Mouse (Mus musculus): ENCODE results near the gene Scand1. TPM values are rescaled to one million over a fixed set of nuclear protein-coding genes. Genes with fewer than 3 reads are reported as not detected.

Gene Scand1
- polyA plus RNA-seq, 1 experiment from 2014 or later, result 67.3 TPM

DNA sequence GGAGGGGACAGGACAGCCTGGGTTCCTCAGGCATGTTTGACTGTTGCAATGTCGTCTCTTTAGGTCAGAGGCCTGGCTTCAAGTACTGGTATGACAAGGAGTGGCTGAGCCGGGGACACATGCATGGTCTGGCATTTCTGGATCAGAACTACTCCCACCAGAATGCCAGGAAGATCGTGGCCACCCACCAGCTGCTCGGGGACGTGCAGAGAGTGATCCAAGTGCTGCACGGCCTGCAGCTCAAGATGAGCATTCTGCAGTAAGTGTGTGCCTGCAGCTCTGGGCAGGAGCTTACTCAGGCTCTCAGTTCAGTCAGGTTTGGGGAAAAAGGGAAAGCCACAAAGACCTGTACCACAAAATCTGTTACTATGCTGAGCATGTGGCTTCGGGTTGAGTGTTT lies 14.0 kb downstream of the Scand1 start:
- Histone ChIP-seq H3K4me1 (ENCODE audit: control insufficient read depth, insufficient read depth, low read length) (no peaks in the 10 kb centered on the region), H3K9me3 (replicated peaks; ENCODE audit: control insufficient read depth, low read length) (no peaks in the 10 kb centered on the region), H3K9ac (ENCODE audit: low read length) (no peak overlapping the region), H3K4me3 (ENCODE audit: low read depth, low read length) (no peak overlapping the region), H3K27ac (ENCODE audit: low read depth, low read length) (no peak overlapping the region), H3K4me2 (ENCODE audit: low read length) (no peak overlapping the region), H3K27me3 (replicated peaks; ENCODE audit: control insufficient read depth, insufficient read depth, low read length) (no peaks in the 10 kb centered on the region), H3K36me3 (ENCODE audit: control insufficient read depth, insufficient read depth, low read length) (peaks cover 82% of the 10 kb centered on the region)
- ATAC-seq (no peak), DNase-seq (ENCODE audit: low spot score) (no peak)
- 93% methylated on average over 7 of the region's 7 CpGs for WGBS

DNA sequence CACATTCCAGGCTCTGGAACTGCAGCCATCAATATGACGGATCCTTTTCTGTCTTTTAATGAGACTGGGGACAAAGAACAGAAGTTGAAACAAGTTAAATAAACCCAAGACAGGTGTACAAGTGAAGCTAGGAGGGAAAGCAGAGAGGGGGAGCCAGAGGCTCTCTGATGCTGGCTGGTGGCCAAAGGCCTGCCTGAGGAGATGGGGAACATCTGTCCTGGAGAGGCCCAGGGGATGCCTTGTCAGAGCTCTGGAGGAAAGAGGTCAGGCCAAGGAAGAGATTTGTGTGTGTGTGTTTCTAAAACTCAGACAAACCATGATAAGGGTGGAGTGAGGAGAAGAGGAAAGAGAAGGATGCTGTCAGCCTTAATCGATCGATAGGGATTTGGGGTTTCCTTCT lies 14.9 kb downstream of the Scand1 start:
- DNase-seq (ENCODE audit: low spot score), result no peak
- no peak for ATAC-seq
- H3K4me2 ChIP-seq (ENCODE audit: low read length), result no peak overlapping the region
- peaks cover 84% of the 10 kb centered on the region for H3K36me3 ChIP-seq (ENCODE audit: control insufficient read depth, insufficient read depth, low read length)
- H3K27ac ChIP-seq (ENCODE audit: low read depth, low read length), result no peak overlapping the region
- no peaks in the 10 kb centered on the region for H3K9me3 ChIP-seq (replicated peaks; ENCODE audit: control insufficient read depth, low read length)
- H3K9ac ChIP-seq (ENCODE audit: low read length), result no peak overlapping the region
- H3K27me3 ChIP-seq (replicated peaks; ENCODE audit: control insufficient read depth, insufficient read depth, low read length), result no peaks in the 10 kb centered on the region
- no peaks in the 10 kb centered on the region for H3K4me1 ChIP-seq (ENCODE audit: control insufficient read depth, insufficient read depth, low read length)
- WGBS, result 94% methylated on average over 3 of the region's 3 CpGs
- no peak overlapping the region for H3K4me3 ChIP-seq (ENCODE audit: low read depth, low read length)

DNA sequence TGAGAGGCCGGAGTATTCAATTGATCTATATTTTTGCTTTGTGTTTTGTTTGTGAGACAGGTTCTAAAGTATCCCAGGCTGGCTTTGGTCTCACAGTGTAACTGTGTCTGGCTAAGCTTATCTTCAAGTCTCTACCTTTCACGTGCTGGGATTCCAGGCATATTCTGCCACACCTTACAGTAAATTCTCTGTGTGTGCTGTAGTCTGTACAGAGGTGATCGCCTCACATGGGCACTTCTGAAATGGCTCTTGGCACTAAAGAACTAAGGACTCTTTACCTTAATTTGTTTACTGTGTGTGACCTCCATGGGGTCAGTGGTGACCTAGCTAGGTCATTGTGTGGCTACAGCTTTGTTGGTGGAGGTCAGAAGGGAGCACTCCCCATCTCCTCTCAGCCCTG lies 16.3 kb downstream of the Scand1 start:
- ATAC-seq (no peak), DNase-seq (ENCODE audit: low spot score) (no peak)
- no peaks in the 10 kb centered on the region for H3K27me3 ChIP-seq (replicated peaks; ENCODE audit: control insufficient read depth, insufficient read depth, low read length)
- H3K4me3 ChIP-seq (ENCODE audit: low read depth, low read length), result no peak overlapping the region
- no peak overlapping the region for H3K27ac ChIP-seq (ENCODE audit: low read depth, low read length)
- no peaks in the 10 kb centered on the region for H3K4me1 ChIP-seq (ENCODE audit: control insufficient read depth, insufficient read depth, low read length)
- H3K9me3 ChIP-seq (replicated peaks; ENCODE audit: control insufficient read depth, low read length), result no peaks in the 10 kb centered on the region
- no peak overlapping the region for H3K4me2 ChIP-seq (ENCODE audit: low read length)
- peaks cover 75% of the 10 kb centered on the region for H3K36me3 ChIP-seq (ENCODE audit: control insufficient read depth, insufficient read depth, low read length)
- H3K9ac ChIP-seq (ENCODE audit: low read length), result no peak overlapping the region
- 89% methylated on average over 3 of the region's 3 CpGs for WGBS

DNA sequence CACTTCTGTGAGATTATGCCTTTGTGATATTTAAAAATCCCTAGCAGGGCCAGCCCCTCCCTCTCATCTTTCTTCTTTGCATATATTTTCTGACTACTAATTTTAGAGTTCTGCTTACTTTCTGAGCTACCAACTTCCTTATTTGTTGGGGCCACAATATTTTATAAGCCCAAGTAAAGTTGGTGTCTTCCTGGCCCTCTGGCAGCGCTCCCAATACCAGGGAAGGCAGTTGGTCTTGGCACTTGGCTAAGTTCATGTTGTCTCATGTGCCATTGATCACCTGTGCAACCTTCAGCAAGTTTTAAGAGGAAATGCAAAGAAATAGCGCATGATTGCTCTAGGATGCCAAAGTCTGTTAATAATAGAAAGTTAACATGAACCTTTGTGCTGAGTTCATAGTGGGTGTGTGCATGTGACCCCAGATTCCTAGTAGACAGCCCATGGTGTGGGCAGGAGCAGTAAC lies 16.9 kb downstream of the Scand1 start:
- Histone ChIP-seq H3K27ac (ENCODE audit: low read depth, low read length) (no peak overlapping the region), H3K27me3 (replicated peaks; ENCODE audit: control insufficient read depth, insufficient read depth, low read length) (no peaks in the 10 kb centered on the region), H3K9me3 (replicated peaks; ENCODE audit: control insufficient read depth, low read length) (no peaks in the 10 kb centered on the region), H3K4me2 (ENCODE audit: low read length) (no peak overlapping the region), H3K4me3 (ENCODE audit: low read depth, low read length) (no peak overlapping the region), H3K9ac (ENCODE audit: low read length) (no peak overlapping the region), H3K36me3 (ENCODE audit: control insufficient read depth, insufficient read depth, low read length) (peaks cover 75% of the 10 kb centered on the region), H3K4me1 (ENCODE audit: control insufficient read depth, insufficient read depth, low read length) (no peaks in the 10 kb centered on the region)
- ATAC-seq, result no peak
- DNase-seq (ENCODE audit: low spot score), result no peak
- 93% methylated on average over 2 of the region's 2 CpGs for WGBS

DNA sequence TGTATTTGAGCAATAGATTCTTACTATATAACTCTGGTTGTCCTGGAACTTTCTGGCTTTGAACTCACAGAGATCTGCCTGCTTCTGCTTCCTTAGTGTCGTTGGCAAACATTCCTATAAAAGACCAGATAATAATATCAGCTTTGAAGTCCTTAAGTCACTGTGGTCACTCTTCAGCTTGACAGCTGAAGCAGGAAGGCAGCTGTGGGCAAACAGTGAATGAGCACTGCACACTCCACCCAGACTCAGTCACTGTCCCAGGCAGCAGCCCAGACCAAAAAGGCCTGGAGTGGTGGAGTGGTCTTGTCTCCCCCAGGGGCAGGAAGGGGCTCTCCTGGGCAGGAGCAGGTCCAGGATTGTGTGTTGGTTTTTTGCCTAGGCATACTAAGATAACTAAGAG lies 20.5 kb downstream of the Scand1 start:
- DNase-seq (ENCODE audit: low spot score) (no peak), ATAC-seq (no peak)
- Histone ChIP-seq H3K9ac (ENCODE audit: low read length) (no peak overlapping the region), H3K4me1 (ENCODE audit: control insufficient read depth, insufficient read depth, low read length) (no peaks in the 10 kb centered on the region), H3K4me3 (ENCODE audit: low read depth, low read length) (no peak overlapping the region), H3K4me2 (ENCODE audit: low read length) (no peak overlapping the region), H3K9me3 (replicated peaks; ENCODE audit: control insufficient read depth, low read length) (no peaks in the 10 kb centered on the region), H3K27me3 (replicated peaks; ENCODE audit: control insufficient read depth, insufficient read depth, low read length) (no peaks in the 10 kb centered on the region), H3K27ac (ENCODE audit: low read depth, low read length) (no peak overlapping the region), H3K36me3 (ENCODE audit: control insufficient read depth, insufficient read depth, low read length) (peaks cover 69% of the 10 kb centered on the region)
- 90% methylated on average over 1 of the region's 1 CpGs for WGBS

DNA sequence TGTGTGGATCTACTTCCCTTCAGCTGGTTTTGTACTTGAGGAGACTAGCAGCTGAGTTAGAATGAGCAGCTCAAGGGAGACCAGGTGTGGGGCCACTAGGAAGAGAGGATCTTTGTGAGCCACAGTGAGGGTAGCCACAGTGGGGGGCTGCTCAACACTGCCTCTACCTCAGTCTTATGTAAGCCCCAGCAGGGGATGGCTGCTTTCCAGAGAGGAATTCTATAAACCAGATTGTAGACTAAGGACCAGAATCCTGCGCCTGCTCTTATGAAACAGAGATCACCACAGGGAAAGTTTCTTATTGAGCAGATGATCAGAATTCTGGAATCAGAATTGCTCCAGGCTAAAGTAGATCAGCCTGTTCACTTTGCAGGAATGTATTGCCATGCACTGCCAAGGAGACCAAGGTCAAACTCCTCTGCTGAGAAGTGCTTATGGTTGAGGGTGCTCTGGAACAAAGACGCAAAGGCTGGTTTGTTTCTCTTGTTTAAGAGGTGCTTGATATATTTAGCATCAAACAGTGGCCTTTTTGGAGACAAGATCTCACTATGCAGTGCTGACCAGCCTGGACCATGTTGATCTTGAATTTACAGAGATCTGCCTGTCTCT lies 22.8 kb downstream of the Scand1 start:
- H3K27ac ChIP-seq (ENCODE audit: low read depth, low read length), result no peak overlapping the region
- 79% methylated on average over 2 of the region's 2 CpGs for WGBS
- ATAC-seq (no peak), DNase-seq (ENCODE audit: low spot score) (no peak)
- H3K4me2 ChIP-seq (ENCODE audit: low read length), result no peak overlapping the region
- H3K9ac ChIP-seq (ENCODE audit: low read length), result no peak overlapping the region
- H3K27me3 ChIP-seq (replicated peaks; ENCODE audit: control insufficient read depth, insufficient read depth, low read length), result no peaks in the 10 kb centered on the region
- H3K4me1 ChIP-seq (ENCODE audit: control insufficient read depth, insufficient read depth, low read length), result no peaks in the 10 kb centered on the region
- peaks cover 60% of the 10 kb centered on the region for H3K36me3 ChIP-seq (ENCODE audit: control insufficient read depth, insufficient read depth, low read length)
- H3K9me3 ChIP-seq (replicated peaks; ENCODE audit: control insufficient read depth, low read length), result no peaks in the 10 kb centered on the region
- H3K4me3 ChIP-seq (ENCODE audit: low read depth, low read length), result no peak overlapping the region

DNA sequence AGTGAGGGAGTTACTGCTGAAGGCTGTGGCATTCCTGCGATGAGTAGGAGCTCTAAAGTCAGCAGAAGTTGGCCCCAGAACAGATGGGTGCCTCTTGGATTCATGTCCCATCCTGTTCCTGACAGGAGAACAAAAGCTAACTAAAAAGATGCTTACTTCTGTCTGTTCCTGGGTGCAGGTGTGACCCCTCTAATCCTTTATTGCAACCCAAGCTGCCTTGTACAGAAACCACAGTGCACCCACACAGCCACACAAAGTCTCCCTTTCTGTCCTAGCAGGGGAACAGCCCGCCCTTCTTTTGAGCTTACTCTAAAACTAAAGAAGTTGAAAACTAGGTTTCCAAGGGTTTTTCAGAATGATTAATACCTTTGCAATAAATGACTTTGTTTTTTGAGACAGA lies 24.3 kb downstream of the Scand1 start:
- Histone ChIP-seq H3K9ac (ENCODE audit: low read length) (no peak overlapping the region), H3K4me2 (ENCODE audit: low read length) (no peak overlapping the region), H3K4me3 (ENCODE audit: low read depth, low read length) (no peak overlapping the region), H3K4me1 (ENCODE audit: control insufficient read depth, insufficient read depth, low read length) (no peaks in the 10 kb centered on the region), H3K27ac (ENCODE audit: low read depth, low read length) (no peak overlapping the region), H3K9me3 (replicated peaks; ENCODE audit: control insufficient read depth, low read length) (no peaks in the 10 kb centered on the region), H3K36me3 (ENCODE audit: control insufficient read depth, insufficient read depth, low read length) (peaks cover 46% of the 10 kb centered on the region), H3K27me3 (replicated peaks; ENCODE audit: control insufficient read depth, insufficient read depth, low read length) (no peaks in the 10 kb centered on the region)
- DNase-seq (ENCODE audit: low spot score) (no peak), ATAC-seq (no peak)
- 85% methylated on average over 2 of the region's 2 CpGs for WGBS

DNA sequence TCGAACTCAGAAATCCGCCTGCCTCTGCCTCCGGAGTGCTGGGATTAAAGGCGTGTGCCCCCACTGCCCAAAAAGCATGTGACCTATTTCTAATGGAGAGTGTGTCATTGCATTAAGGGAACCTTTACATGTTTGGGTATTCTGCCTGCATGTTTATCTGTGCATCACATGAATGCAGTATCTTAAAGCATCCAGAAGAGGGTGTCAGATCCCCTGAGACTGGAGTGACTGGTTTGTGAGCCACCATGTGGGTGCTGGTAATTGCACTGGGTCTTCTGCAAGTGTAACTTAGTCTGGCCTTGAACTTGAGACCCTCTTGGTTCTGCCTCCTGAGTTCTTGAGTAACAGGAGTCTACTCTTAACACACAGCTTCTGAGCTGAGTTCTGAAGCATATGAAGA lies 25.8 kb downstream of the Scand1 start:
- no peak overlapping the region for H3K27ac ChIP-seq (ENCODE audit: low read depth, low read length)
- DNase-seq (ENCODE audit: low spot score) (no peak), ATAC-seq (no peak)
- no peaks in the 10 kb centered on the region for H3K27me3 ChIP-seq (replicated peaks; ENCODE audit: control insufficient read depth, insufficient read depth, low read length)
- H3K4me2 ChIP-seq (ENCODE audit: low read length), result no peak overlapping the region
- H3K9ac ChIP-seq (ENCODE audit: low read length), result no peak overlapping the region
- peaks cover 42% of the 10 kb centered on the region for H3K36me3 ChIP-seq (ENCODE audit: control insufficient read depth, insufficient read depth, low read length)
- H3K9me3 ChIP-seq (replicated peaks; ENCODE audit: control insufficient read depth, low read length), result no peaks in the 10 kb centered on the region
- no peaks in the 10 kb centered on the region for H3K4me1 ChIP-seq (ENCODE audit: control insufficient read depth, insufficient read depth, low read length)
- no peak overlapping the region for H3K4me3 ChIP-seq (ENCODE audit: low read depth, low read length)
- WGBS, result 94% methylated on average over 4 of the region's 4 CpGs

DNA sequence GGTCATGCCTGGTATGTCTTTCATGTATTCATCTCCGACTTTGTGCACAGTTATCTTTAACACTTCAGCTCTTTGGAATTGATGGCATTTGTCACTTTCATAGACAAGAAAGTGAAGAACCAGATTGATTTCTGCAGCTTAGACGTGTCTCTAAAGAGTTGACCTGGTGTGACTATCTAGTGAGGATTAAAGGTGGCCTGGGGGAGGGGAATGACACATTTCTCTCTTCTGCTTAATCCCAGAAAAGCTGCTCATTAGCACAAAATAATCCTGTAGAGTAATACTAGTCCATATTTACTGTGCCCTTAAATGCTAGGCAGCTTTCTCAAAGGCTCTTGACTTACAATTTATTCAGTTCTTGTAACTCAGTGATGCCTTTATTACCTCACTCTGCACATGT lies 27.3 kb downstream of the Scand1 start:
- ATAC-seq, result no peak
- no peak overlapping the region for H3K4me3 ChIP-seq (ENCODE audit: low read depth, low read length)
- DNase-seq (ENCODE audit: low spot score), result no peak
- H3K27ac ChIP-seq (ENCODE audit: low read depth, low read length), result no peak overlapping the region
- no peaks in the 10 kb centered on the region for H3K27me3 ChIP-seq (replicated peaks; ENCODE audit: control insufficient read depth, insufficient read depth, low read length)
- WGBS, result 77% methylated on average over 2 of the region's 2 CpGs
- H3K36me3 ChIP-seq (ENCODE audit: control insufficient read depth, insufficient read depth, low read length), result peaks cover 40% of the 10 kb centered on the region
- no peak overlapping the region for H3K4me2 ChIP-seq (ENCODE audit: low read length)
- no peaks in the 10 kb centered on the region for H3K9me3 ChIP-seq (replicated peaks; ENCODE audit: control insufficient read depth, low read length)
- no peak overlapping the region for H3K9ac ChIP-seq (ENCODE audit: low read length)
- no peaks in the 10 kb centered on the region for H3K4me1 ChIP-seq (ENCODE audit: control insufficient read depth, insufficient read depth, low read length)
